Mouse (Mus musculus) splenic B cell, adult 2 months (primary cell): ENCODE data around the gene Itsn2.
A peak's percentile ranks its signal among the peaks of the same experiment; 100 is the strongest.

Source experiments
- DNase-seq: peaks from one replicate; pipeline ENCODE4 v3.0.0-alpha.2; 2011; ENCODE audit warnings: low read depth, low spot score
- H3K27me3 ChIP-seq: 2 replicates; pipeline ENCODE4 v1.6.1; 2012; ENCODE audit warnings: mild to moderate bottlenecking, low read length, moderate library complexity, mixed read lengths; ENCODE audit not compliant: control insufficient read depth, poor library complexity, insufficient read depth, severe bottlenecking
- H3K36me3 ChIP-seq: 2 replicates; pipeline ENCODE4 v1.6.1; 2012; ENCODE audit warnings: mild to moderate bottlenecking, low read length, moderate library complexity, mixed read lengths; ENCODE audit not compliant: control insufficient read depth, poor library complexity, insufficient read depth, severe bottlenecking

The Itsn2 gene

DNA sequence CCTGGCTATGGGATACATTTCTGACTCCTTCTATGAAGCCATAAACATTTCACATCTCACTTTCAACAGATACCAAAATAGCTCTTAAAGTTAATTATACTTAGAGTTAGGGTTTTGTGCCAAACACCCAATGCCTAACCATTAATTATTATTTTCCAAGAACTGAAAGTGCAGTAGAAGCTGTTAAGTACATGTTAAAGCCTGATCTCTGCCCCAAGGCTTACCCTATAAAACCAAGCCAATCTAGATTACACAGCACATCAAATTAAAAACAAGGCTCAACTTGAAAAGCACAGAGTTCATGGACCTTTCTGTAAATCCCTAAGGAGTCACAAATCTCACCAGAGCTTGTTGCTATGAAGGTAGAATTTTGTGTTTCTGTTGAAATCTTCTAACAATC is 10.1 kb upstream of the Itsn2 start:
- H3K27me3 ChIP-seq = no peaks in the 10 kb centered on the region
- no peak for DNase-seq
- no peaks in the 10 kb centered on the region for H3K36me3 ChIP-seq

DNA sequence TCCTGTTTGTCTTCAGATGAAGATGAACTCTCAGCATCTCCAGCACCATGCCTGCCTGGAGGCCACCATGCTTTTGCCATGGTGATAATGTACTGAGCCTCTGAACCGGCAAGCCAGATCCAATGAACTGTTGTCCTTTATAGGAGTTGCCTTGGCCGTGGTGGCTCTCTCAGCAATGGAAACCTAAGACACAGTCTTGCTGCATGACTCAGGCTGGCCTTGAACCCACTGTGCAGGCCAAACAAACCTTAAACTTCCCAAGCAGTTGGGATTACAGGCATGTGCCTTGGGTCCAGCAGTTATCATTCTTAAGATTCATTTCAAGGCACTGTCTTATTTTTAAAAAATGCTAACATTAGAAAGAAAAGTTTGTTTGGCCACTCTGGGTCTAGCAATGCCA is 4.6 kb upstream of the Itsn2 start:
- Histone ChIP-seq H3K27me3 (no peaks in the 10 kb centered on the region), H3K36me3 (no peaks in the 10 kb centered on the region)
- DNase-seq = no peak

DNA sequence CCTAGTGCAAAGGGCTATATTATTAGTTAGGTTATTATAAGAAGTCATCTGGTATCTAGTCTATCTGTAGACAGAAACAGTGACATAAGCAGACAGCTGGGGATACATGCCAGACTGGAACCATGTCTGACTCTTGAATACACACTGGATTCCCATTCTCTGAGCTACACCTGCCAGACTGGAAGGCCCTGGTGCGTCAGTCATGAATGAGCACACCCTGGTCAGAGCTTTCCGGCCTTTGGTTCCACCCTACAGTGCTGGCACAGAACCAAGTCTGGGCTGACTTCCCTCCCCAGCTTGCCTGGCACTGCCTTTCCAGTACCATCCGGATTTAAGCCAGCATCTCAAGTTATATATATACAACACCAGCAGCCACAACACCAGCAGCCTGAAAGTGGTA is 3.8 kb upstream of the Itsn2 start:
- no peak for DNase-seq
- Histone ChIP-seq H3K36me3 (no peaks in the 10 kb centered on the region), H3K27me3 (no peaks in the 10 kb centered on the region)

DNA sequence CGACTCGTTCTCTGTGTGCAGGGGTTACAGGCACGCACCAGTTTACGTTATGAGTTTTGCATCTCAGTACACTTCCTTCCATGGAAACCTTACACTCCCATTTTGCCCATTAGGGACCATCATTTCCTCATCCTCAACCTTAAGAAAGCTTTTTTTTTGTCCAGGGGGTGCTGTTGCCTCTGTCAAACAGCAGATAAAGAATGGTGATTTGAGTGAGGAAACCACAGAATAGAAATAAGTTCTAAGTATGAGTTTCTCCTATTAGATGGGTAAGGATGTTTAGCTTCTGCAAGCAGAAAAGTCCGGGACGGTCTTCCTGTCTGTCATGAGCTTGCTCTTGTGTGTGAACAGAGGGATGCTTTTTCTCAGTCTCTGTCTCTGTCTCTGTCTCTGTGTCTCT is 413 bp upstream of the Itsn2 start:
- DNase-seq = peak; percentile 48
- no peaks in the 10 kb centered on the region for H3K27me3 ChIP-seq
- H3K36me3 ChIP-seq = 0 out of 2 replicates have a peak, but pooled peaks cover 2% of the 10 kb centered on the region

DNA sequence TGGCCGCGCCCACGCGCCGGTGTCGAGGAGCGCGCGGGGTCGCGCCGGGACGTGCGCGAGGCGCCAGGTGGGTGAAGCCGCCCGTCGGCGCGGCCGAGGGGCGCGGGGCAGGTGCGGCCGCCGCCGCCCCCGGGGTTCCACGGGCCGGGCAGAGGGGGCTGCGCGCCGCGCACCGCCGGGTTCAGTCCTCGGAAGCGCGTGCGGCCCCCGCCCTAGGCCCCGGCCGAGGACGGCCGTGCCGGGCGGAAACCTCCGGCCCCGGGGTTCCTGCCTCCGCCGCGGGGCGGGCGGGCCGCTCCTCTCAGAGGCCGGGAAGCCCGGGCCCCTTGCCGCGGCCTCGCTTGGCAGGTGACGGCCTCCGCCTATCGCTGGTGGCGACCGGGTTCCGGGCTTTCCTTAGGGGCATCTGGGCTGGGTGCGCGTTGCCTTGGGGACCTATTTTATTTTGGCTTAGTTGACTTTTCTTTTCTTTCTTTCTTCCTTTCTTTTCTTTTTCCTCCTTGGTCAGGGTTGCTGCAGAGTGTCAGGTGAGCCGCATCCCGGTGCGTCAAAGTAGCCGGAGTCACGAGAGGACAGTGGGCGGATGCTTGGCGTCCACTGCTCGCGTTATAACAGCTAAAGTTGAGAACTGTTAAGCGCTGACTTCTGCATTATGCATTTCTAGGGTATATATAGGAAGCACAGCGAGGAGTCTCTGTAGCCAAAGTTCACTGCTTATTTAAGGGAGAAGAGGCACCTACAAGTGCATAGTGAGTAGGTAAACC is 910 bp downstream of the Itsn2 start:
- H3K27me3 ChIP-seq = no peaks in the 10 kb centered on the region
- 0 out of 2 replicates have a peak, but pooled peaks cover 2% of the 10 kb centered on the region for H3K36me3 ChIP-seq
- peak; percentile 84 for DNase-seq

DNA sequence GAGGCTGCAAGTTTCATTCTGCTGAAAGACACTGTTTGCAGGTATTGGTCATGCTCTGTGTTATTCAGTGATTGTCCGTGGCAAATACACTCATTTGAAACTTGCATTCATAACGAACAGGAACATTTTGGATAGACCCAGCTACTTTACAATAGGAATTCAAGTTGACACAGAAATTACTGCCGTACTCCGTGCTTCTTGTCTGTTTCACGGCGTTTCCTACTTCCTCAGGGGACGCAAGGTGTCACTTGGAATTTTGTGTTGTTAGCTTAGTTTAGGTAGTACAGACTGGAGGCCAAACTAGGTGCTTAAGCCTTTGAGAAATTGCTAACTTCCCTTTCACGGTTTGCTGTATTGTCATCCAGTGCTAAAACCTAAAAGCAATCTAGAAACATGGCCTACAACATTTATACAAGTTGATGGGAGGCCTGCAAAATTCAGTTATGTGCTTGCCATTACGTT is 1.5 kb downstream of the Itsn2 start:
- Histone ChIP-seq H3K36me3 (0 out of 2 replicates have a peak, but pooled peaks cover 2% of the 10 kb centered on the region), H3K27me3 (no peaks in the 10 kb centered on the region)
- no peak for DNase-seq

DNA sequence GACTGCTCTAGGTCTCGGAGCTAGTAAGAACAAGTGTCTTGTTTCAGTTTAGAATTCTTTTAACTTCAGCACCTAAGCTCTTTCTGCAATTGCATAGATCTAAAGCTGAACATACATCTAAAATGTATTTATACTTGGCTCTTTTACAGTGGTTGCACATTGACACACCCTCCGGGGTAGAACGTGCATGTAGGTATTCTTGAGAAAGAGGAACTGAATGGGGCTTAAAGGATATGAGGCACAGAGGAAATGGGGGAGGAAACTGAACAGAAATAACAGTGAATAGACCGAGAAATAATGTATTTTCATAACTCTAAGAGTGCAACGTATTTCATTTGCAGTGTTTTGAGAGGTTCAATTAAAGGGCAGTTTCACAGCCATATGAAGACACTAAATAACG is 2.6 kb downstream of the Itsn2 start:
- Histone ChIP-seq H3K36me3 (0 out of 2 replicates have a peak, but pooled peaks cover 2% of the 10 kb centered on the region), H3K27me3 (no peaks in the 10 kb centered on the region)
- peak; percentile 85 for DNase-seq

DNA sequence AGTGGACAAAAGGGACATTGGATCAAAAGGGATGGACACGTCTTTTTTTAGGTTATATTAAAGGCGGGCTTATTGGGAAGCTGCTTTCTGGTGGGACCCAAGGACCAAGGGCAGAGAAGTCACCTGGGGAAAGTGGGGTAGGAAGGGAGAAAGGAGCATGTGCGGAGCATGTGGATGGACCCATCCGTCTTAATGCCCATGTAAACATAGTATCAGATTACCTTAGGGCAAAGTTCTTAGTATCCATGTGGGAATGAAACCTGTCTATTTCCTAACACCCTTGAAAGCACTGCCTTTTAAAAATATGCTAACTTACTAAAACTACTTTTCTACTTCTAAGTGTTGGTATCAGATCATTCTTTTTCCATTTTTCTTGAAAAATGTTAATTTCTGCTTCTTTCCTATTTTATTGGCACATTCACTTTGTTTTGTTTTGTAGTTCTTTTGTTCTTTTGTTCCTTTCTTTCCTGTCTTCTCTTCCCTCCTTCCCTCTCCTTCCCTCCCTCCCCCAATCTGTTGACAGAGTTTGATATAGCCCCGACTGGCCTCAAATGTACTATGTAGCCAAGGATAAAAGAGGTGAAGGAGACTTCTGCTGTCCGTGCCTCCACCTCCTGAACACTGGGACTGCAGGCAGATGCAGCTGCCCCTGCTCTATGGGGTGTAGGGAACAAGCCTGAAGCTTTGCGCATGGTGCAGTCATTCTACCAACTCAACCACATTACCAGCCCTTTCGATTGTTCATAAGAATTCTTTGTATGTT is 6.4 kb downstream of the Itsn2 start:
- no peak for DNase-seq
- Histone ChIP-seq H3K27me3 (no peaks in the 10 kb centered on the region), H3K36me3 (0 out of 2 replicates have a peak, but pooled peaks cover 2% of the 10 kb centered on the region)

DNA sequence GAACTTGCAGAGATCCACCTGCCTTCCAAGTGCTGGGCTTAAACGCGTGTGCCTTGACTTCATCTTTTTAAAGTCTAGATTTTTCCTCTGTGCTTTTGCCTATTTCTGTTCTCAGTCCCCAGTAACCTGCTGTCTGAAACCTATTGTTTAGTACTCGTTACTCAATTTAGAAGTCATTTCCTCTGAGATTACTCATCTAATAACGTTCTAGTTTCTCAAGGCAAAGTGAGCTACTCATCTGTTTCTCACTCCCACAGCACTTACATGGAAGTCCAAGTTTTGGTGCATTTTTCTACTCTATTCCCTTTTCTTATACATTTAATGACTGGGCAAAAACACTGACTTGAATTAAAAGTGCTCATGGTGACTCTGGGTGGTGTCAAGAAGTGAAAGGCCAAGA is 7.3 kb downstream of the Itsn2 start:
- 0 out of 2 replicates have a peak, but pooled peaks cover 2% of the 10 kb centered on the region for H3K36me3 ChIP-seq
- DNase-seq = no peak
- no peaks in the 10 kb centered on the region for H3K27me3 ChIP-seq

DNA sequence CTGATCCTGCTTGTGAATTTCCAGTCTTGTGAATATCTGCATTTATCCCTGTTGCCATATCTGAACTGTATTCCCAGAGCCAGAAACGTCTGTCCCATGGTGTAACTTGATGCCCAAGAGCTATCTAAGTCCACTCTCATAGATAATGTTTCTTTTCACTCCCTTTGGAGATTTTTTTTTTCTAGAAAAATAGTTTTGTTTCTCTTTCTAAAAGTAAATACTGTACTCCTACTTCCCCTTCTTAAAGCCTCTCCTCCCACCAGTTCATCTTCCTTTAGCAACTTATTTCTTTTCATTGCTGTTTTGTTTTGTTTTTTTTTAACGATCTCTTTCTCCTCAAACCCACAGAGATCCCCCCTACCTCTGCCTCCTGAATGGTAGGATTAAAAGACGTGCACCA is 14.2 kb downstream of the Itsn2 start:
- H3K27me3 ChIP-seq = no peaks in the 10 kb centered on the region
- no peaks in the 10 kb centered on the region for H3K36me3 ChIP-seq
- DNase-seq = no peak

DNA sequence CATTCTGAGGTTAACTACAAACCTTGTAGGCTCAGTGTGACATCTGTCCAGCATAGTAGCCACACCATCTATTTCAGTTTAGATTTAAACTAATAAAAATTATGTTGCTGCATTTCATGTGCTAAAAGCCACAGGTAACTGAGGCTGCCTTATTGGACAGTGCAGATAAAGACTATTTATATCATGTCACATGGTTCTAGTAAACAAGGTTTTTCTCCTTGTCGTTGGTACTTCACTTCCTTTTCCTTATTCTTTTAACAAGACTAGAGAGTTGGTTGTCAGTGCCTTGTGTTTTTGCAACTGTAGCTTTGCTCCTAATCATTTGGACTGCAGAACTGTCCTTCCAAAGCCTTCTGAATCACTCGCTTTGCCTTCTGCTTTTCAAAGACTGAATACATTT is 22.3 kb downstream of the Itsn2 start:
- Histone ChIP-seq H3K27me3 (no peaks in the 10 kb centered on the region), H3K36me3 (no peaks in the 10 kb centered on the region)
- no peak for DNase-seq

DNA sequence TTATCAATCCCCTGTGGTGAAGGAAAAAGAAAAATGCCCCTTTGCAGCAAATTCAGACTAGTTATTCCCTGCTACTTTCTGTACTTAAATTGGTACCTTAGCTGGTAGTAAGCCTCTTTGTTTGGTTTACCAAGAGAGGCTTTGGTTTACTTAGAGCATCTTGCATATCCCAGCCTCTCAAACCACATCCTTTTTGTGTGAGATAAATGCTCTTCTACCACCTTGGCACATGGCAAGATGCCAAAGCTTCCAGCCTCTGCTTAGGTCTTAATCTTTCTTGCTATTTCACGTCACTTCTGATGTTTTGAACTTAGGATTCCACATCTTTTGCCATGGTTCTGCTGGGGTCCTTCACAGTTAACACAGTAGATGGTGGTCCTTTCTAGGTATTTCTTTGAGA is 31.8 kb downstream of the Itsn2 start:
- Histone ChIP-seq H3K36me3 (peaks cover 3% of the 10 kb centered on the region), H3K27me3 (no peaks in the 10 kb centered on the region)
- no peak for DNase-seq

DNA sequence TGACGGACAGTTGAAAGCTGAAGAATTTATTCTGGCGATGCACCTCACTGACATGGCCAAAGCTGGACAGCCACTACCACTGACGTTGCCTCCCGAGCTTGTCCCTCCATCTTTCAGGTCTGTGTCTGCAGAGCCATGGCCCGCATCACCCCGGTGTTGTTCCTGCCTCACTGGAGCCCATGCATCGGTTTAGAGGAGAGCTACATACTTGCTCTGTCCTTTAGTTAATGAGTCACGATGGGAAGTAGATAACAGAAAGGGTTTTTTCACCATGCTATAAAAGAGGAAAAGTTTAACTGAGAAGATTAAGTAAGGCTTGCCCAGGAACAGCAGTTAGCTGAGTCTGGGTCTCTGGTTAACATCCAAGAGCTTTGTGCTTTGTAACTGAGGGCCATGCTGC is 40.5 kb downstream of the Itsn2 start:
- no peak for DNase-seq
- no peaks in the 10 kb centered on the region for H3K27me3 ChIP-seq

DNA sequence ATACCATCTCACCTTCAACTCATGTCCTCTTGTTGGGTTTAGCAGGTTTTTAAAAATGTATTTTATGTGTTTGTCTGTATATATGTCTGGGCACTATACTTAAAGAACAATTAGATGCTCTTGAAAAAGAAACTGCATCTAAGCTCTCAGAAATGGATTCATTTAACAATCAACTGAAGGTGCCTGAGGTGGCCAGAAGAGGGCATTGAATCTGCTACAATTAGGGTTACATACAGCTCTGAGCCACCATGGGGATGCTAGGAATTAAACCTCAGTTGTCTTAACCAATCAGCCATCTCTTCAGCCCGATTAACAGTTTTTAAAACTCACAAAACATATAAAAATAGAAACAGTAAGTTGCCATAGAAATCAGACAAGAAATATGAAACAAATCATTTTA is 46.0 kb downstream of the Itsn2 start:
- H3K36me3 ChIP-seq = peaks cover 21% of the 10 kb centered on the region
- peak; percentile 48 for DNase-seq

More for the DNA sequence above, 40.5 kb downstream of the Itsn2 start:
- H3K36me3 ChIP-seq = peaks cover 25% of the 10 kb centered on the region

DNA sequence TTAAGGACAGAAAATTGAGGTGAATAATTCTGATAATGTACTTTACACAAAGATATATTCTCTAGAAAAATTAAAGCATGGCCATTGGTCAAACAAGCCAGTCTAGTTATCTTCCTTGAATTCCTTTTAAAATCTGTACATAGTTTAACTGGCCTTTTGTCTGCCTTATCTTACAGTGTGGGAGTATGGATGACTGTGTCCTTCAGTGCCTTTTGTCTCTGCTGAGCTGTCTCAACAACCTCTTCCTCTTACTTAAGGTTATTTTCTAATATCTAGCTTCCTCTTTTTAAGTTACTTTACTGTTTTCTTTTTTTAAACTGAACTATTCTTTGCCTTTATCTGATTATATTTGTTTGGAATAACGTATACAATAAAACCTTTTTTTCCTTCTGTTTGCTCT is 48.3 kb downstream of the Itsn2 start:
- H3K36me3 ChIP-seq = peaks cover 12% of the 10 kb centered on the region
- no peaks in the 10 kb centered on the region for H3K27me3 ChIP-seq
- DNase-seq = peak; percentile 31

More for the DNA sequence above, 46.0 kb downstream of the Itsn2 start:
- no peaks in the 10 kb centered on the region for H3K27me3 ChIP-seq
